8 mouse cellular contexts compared by ENCODE assay signal in the genomic region with DNA sequence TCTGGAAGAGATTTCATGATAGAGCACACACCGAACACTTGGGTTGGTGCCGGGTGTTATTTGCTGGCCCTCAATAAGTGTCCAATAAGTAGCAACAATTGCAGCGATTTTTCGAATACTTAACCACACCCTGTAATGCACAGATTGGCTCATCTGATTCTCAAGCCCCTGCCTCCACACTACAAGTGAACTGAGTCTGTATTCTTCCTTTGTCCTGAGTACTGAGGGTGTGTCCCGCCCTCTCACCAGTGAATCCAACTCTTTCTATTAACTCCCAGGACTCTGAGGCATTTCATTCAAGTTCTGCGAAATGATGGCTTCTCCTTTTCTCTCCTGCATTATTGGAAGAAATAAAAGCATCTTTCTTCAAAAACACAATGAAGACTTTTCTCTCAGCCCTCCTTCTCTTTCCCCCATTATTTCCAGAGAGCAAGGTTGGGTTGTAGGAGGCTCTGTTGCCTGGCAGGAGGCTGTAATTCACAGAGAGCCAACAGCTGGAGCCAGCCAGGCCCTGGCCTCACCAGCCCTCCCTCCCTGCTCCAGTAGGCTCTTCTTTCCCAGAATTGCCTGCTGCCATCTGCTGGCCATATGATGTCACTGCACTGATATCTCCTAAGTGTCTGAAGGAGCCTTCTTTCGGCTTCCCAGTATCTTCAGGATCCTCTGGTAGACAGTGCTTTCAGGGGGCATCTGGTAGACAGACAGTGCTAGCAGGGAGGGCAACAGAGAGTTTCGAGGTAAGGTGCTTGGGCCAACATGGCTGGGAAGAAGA. TPM values are rescaled to one million over a fixed set of nuclear protein-coding genes. Genes with fewer than 3 reads are reported as not detected.
DNase-seq lines count a peak whose midpoint lies in the region; ATAC-seq and TF ChIP-seq lines count a peak whose summit lies in the region.

No protein-coding gene starts in this region.

- peak; percentile 72 for ATAC-seq in G1E (ENCODE audit: extremely low read depth, insufficient number of reproducible peaks, low FRiP score, poor library complexity, severe bottlenecking)
- peak; percentile 97 for ATAC-seq in forebrain, postnatal 0 days
- peak; percentile 93 for ATAC-seq in neutrophil, adult 5-6 weeks (ENCODE audit: extremely low read depth, insufficient number of reproducible peaks, low FRiP score, poor library complexity, severe bottlenecking)

- 25% methylated on average over 8 of the region's 8 CpGs for WGBS in forebrain, postnatal 0 days
- 53% methylated on average over 8 of the region's 8 CpGs for WGBS in lung, adult 2 months

- H3K4me2 ChIP-seq in forebrain, postnatal 0 days (ENCODE audit: low read depth) = no peak overlapping the region

- TF ChIP-seq POLR2A in lung, adult 2 months (IDR thresholded peaks at IDR 0.05; ENCODE audit: borderline replicate concordance, extremely low read depth, low read depth, low read length) = no peak

- H3K4me3 ChIP-seq in G1E (ENCODE audit: low read depth, low read length) = no peak overlapping the region
- no peak overlapping the region for H3K4me3 ChIP-seq in forebrain, postnatal 0 days (ENCODE audit: low read depth, low read length)
- H3K4me3 ChIP-seq in layer of hippocampus, adult 2 months = no peak overlapping the region
- no peak overlapping the region for H3K4me3 ChIP-seq in lung, adult 2 months (replicated peaks; ENCODE audit: extremely low read depth, low read depth, low read length)

- H3K4me1 ChIP-seq in G1E (ENCODE audit: insufficient read depth, low read depth, low read length) = peaks cover 57% of the 10 kb centered on the region
- H3K4me1 ChIP-seq in forebrain, postnatal 0 days (ENCODE audit: insufficient read depth) = 0 out of 2 replicates have a peak, but pooled peaks cover 3% of the 10 kb centered on the region
- H3K4me1 ChIP-seq in lung, adult 2 months (ENCODE audit: control insufficient read depth, insufficient read depth, low read length) = peaks cover 3% of the 10 kb centered on the region; the same call in 1 of the 2 replicates

- no peak overlapping the region for H3K27ac ChIP-seq in forebrain, postnatal 0 days (ENCODE audit: low read depth, low read length)
- H3K27ac ChIP-seq in layer of hippocampus, adult 2 months = peak overlapping the region; percentile 39; the same call in 1 of the 2 replicates

- DNase-seq in G1E (ENCODE audit: low spot score) = peak; percentile 63
- DNase-seq in cerebellum, adult 18-20 months = peak; percentile 82 to 83
- DNase-seq in forebrain, postnatal 0 days = peak; percentile 89
- peak; percentile 89 for DNase-seq in heart, postnatal 4 days
- DNase-seq in layer of hippocampus, adult 2 months (ENCODE audit: low spot score in 2 of 2) = peak; percentile 83 to 84
- peak; percentile 75 for DNase-seq in lung, adult 2 months
- peak; percentile 60 for DNase-seq in testis, postnatal 14 days (ENCODE audit: low spot score)

- H3K27me3 ChIP-seq in G1E (ENCODE audit: insufficient read depth, low read length) = no peaks in the 10 kb centered on the region
- H3K27me3 ChIP-seq in forebrain, postnatal 0 days (ENCODE audit: insufficient read depth, low read length) = no peaks in the 10 kb centered on the region

- no peak overlapping the region for H3K9ac ChIP-seq in forebrain, postnatal 0 days

- peaks cover 12% of the 10 kb centered on the region for H3K9me3 ChIP-seq in G1E (replicated peaks)
- no peaks in the 10 kb centered on the region for H3K9me3 ChIP-seq in forebrain, postnatal 0 days (ENCODE audit: low read length)

- peak; percentile 73 for TF ChIP-seq CTCF in G1E (IDR thresholded peaks at IDR 0.05; ENCODE audit: low read depth, low read length)
- peak; percentile 98 for TF ChIP-seq CTCF in forebrain, postnatal 0 days (IDR thresholded peaks at IDR 0.05; ENCODE audit: low read depth)
- TF ChIP-seq CTCF in layer of hippocampus, adult 2 months (conservative IDR thresholded peaks at IDR 0.05) = peak; percentile 97
- TF ChIP-seq CTCF in lung, adult 2 months (IDR thresholded peaks at IDR 0.05; ENCODE audit: insufficient read depth, low read length) = peak; percentile 82

- no peaks in the 10 kb centered on the region for H3K36me3 ChIP-seq in G1E (replicated peaks)
- H3K36me3 ChIP-seq in forebrain, postnatal 0 days (ENCODE audit: insufficient read depth) = no peaks in the 10 kb centered on the region

RNA-seq across cellular contexts. Expression of gene Selenof, which starts 46.7 kb away (rescaled TPM):
- total RNA-seq in G1E (2014; fragmentation: Nextera tagmentation) = 314 and 354 TPM in 2 replicates
- 662 and 687 TPM in 2 replicates for total RNA-seq in G1E (2017)
- 19.9 TPM in 2 replicates for polyA plus RNA-seq in G1E (2012)
- 347 and 486 TPM in 2 replicates for total RNA-seq in forebrain, postnatal 0 days (2014; rRNA removed)
- polyA plus RNA-seq in forebrain, postnatal 0 days (2015; fragmentation: Nextera tagmentation; extraction: Ambion mirVana) = 660 and 719 TPM in 2 replicates
- total RNA-seq in heart, postnatal 4 days (2021) = 100 to 1,000 TPM; 224 to 252 TPM
- 100 to 1,000 TPM; 228 to 231 TPM for total RNA-seq in layer of hippocampus, adult 2 months (2021)
- 228 and 245 TPM in 2 replicates for polyA plus RNA-seq in lung, adult 2 months (2012; rRNA removed)
- total RNA-seq in neutrophil, adult 5-6 weeks (2017) = 182 and 196 TPM in 2 replicates

RNA-seq across cellular contexts. Expression of gene Hs2st1, which starts 46.9 kb away (rescaled TPM):
- total RNA-seq in G1E (2014; fragmentation: Nextera tagmentation) (37.8 and 43.6 TPM in 2 replicates), G1E (2017) (36.1 and 40.6 TPM in 2 replicates)
- 6.1 and 7.6 TPM in 2 replicates for polyA plus RNA-seq in G1E (2012)
- total RNA-seq in forebrain, postnatal 0 days (2014; rRNA removed) = 47.1 and 57.7 TPM in 2 replicates
- 9.9 and 14.1 TPM in 2 replicates for polyA plus RNA-seq in forebrain, postnatal 0 days (2015; fragmentation: Nextera tagmentation; extraction: Ambion mirVana)
- total RNA-seq in heart, postnatal 4 days (2021) = 10 to 100 TPM; 20.8 to 23.2 TPM
- 10 to 100 TPM; 38.4 to 40.5 TPM for total RNA-seq in layer of hippocampus, adult 2 months (2021)
- 26.2 and 28.4 TPM in 2 replicates for polyA plus RNA-seq in lung, adult 2 months (2012; rRNA removed)
- 6.8 and 7.0 TPM in 2 replicates for total RNA-seq in neutrophil, adult 5-6 weeks (2017)
